Mouse (Mus musculus): ENCODE measurements at regions not wholly inside any gene's neighbourhood (a gene's known extent, or its start where the extent isn't known, plus 50 kb on each side); places are given as distances from the start of the nearest gene placed in this dataset.
"Not testable (repeated sequence)": the region's sequence is repeated elsewhere in the genome, so short reads cannot be mapped to it uniquely, and the experiment has no call there.

GRCm38 (mm10) chrX:166809165-166809564, 223.6 kb upstream of the Egfl6 start:
- DNase-seq, result no peak

- DNase-seq, result no peak
These were observed 222.7 kb upstream of the Egfl6 start for GRCm38 (mm10) chrX:166808207-166808606.

- DNase-seq, result no peak
These were observed 220.4 kb upstream of the Egfl6 start for GRCm38 (mm10) chrX:166805957-166806356.

- DNase-seq, result no peak
These were observed 220.0 kb upstream of the Egfl6 start for GRCm38 (mm10) chrX:166805480-166805879.

GRCm38 (mm10) chrX:166803246-166803645, 217.7 kb upstream of the Egfl6 start:
- DNase-seq, result no peak

- no peak for DNase-seq
These were observed 215.5 kb upstream of the Egfl6 start for GRCm38 (mm10) chrX:166801017-166801416.

- DNase-seq, result no peak
These were observed 210.1 kb upstream of the Egfl6 start for GRCm38 (mm10) chrX:166795651-166796050.

GRCm38 (mm10) chrX:166789031-166789430, 203.5 kb upstream of the Egfl6 start:
- DNase-seq, result no peak

- DNase-seq, result not testable (repeated sequence)
These were observed 201.6 kb upstream of the Egfl6 start for GRCm38 (mm10) chrX:166787137-166787536.

- DNase-seq, result no peak
These were observed 200.1 kb upstream of the Egfl6 start for GRCm38 (mm10) chrX:166785615-166786014.

- DNase-seq, result no peak
These were observed 197.9 kb upstream of the Egfl6 start for GRCm38 (mm10) chrX:166783377-166783776.

GRCm38 (mm10) chrX:166779334-166780092, 194.0 kb upstream of the Egfl6 start:
- DNase-seq, result no peak

- DNase-seq, result no peak
These were observed 187.9 kb upstream of the Egfl6 start for GRCm38 (mm10) chrX:166773408-166773854.

- DNase-seq, result no peak
These were observed 181.5 kb upstream of the Egfl6 start for GRCm38 (mm10) chrX:166766991-166767390.

GRCm38 (mm10) chrX:166765647-166766046, 180.1 kb upstream of the Egfl6 start:
- no peak for DNase-seq

GRCm38 (mm10) chrX:166762098-166762497, 176.6 kb upstream of the Egfl6 start:
- no peak for DNase-seq

GRCm38 (mm10) chrX:166757152-166757551, 171.6 kb upstream of the Egfl6 start:
- DNase-seq, result no peak

GRCm38 (mm10) chrX:166754967-166755654, 169.6 kb upstream of the Egfl6 start:
- DNase-seq, result no peak

GRCm38 (mm10) chrX:166749055-166749679, 163.6 kb upstream of the Egfl6 start:
- DNase-seq, result no peak

- no peak for DNase-seq
These were observed 145.8 kb upstream of the Egfl6 start for GRCm38 (mm10) chrX:166731354-166731753.

GRCm38 (mm10) chrX:166728622-166728928, 143.1 kb upstream of the Egfl6 start:
- no peak for DNase-seq

- DNase-seq, result no peak
These were observed 142.5 kb upstream of the Egfl6 start for GRCm38 (mm10) chrX:166727823-166728621.
